Mouse (Mus musculus): ENCODE data around the gene Gm49394.

Gm49394 gene

GRCm38 (mm10) chr7:142669751-142670625 is at the start of gene Gm49394:
Gene Gm49394 (minus strand): TSS chr7:142669942.
- no peak for DNase-seq (ENCODE audit: low read depth)

GRCm38 (mm10) chr7:142714783-142715498 is 45.2 kb upstream of the Gm49394 start:
- peak; percentile 68 for DNase-seq (ENCODE audit: low read depth)

GRCm38 (mm10) chr7:142706873-142707272 is 37.1 kb upstream of the Gm49394 start:
- no peak for DNase-seq (ENCODE audit: low read depth)

DNA sequence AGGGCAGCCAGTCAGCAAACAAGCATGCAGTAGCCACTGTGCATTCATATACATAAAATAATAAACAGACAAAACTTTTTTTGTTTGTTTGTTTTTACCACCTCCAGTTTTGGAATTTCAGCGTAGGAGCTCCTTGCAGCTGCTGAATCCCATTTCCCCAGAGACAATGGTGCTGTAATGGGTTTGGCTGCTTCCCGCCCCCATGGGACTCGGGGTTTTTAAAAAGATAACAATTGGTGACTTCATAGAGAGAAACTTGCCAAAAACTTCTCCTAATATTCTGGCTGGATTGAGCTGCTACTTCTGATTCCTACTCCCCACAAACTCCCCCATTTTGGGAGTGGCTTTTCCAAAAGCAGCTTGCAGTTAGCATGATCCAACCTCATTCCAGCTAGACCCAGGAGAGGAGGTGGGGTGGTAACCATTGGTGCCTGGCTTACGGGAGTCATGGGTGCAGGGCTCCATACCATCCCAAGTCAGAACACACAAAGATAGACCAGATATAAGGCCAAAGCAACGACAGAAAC is 29.7 kb upstream of the Gm49394 start:
- DNase-seq (ENCODE audit: low read depth), result no peak

DNA sequence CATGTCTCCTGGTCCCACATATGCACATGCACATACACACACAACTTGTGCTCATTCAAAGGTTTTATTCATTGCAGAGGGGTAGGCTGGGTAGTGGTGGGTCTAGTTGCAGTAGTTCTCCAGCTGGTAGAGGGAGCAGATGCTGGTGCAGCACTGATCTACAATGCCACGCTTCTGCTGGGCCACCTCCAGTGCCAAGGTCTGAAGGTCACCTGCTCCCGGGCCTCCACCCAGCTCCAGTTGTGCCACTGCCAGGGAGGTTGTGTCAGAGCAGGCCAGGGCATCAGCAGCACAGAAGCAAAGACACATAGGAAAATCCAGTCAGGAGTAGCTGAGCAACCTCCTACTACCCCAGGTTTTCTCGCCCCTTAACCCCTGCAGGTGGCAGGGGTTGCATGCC is 8.9 kb upstream of the Gm49394 start:
- DNase-seq (ENCODE audit: low read depth), result no peak

DNA sequence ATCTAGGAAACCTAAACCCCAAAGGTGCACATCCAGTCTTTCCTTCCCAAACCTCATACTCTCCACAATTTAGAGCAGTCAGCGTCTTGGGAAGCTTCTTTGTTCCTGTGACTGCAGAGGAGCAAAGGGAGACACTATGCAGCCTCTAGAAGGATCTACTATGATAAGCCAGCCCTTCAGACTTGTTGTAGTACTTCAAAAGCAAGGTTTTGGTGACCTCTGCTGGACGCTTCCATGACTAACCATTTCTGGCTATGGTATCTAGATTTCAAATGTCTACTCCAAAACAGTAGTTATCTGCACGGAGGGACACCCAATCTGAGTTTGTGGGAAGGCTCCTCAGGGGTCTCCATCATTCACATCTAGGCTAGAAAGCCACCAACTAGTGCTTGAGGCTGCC is 5.9 kb upstream of the Gm49394 start:
- peak; percentile 55 for DNase-seq (ENCODE audit: low read depth)

GRCm38 (mm10) chr7:142675141-142675540 is 5.4 kb upstream of the Gm49394 start:
- DNase-seq (ENCODE audit: low read depth), result no peak

GRCm38 (mm10) chr7:142672120-142672519 is 2.4 kb upstream of the Gm49394 start:
- peak; percentile 54 for DNase-seq (ENCODE audit: low read depth)

GRCm38 (mm10) chr7:142671067-142671466 is 1.3 kb upstream of the Gm49394 start:
- no peak for DNase-seq (ENCODE audit: low read depth)

DNA sequence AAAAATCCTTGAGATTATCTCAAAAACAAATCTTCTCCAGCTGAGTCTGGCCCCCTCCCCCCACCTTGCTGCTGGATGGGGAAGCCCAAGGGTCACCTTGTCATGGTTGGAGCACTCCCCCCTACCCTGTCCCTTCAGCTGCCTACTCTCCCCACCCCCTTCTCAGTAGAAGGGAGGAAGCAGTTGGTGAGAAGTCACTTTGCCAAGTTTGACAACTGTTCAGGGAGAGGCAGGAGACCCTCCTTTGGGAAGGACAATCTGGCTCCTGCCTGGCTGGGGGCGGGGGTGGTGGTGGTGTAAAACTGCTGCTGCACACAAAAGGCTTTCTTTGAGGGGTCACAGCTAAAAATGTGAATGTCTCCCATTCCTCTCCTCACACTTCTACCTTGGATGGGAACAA is 1.4 kb downstream of the Gm49394 start:
- no peak for DNase-seq (ENCODE audit: low read depth)

DNA sequence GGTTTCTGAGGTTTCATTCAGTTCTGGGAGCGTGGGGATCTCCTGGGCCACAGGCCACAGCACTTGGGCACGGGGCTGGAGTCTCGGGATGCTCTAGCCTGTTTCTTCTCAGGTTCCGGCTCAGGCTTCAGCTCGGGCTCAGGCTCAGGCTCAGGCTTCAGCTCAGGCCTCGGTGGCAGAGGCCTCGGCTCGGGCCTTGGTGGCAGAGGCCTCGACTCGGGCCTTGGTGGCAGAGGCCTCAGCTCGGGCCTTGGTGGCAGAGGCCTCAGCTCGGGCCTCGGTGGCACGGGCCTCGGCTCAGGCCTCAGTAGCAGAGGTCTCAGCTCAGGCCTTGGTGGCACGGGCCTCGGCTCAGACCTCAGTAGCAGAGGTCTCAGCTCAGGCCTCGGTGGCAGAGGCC is 2.2 kb downstream of the Gm49394 start:
- no peak for DNase-seq (ENCODE audit: low read depth)

- DNase-seq (ENCODE audit: low read depth), result no peak
These were observed 3.1 kb downstream of the Gm49394 start, which contains the start of gene Igf2 for GRCm38 (mm10) chr7:142666659-142667058. Gene Igf2 (minus strand): TSS chr7:142666816.

- no peak for DNase-seq (ENCODE audit: low read depth)
These were observed 3.6 kb downstream of the Gm49394 start for GRCm38 (mm10) chr7:142666109-142666508.

GRCm38 (mm10) chr7:142665364-142665763 is 4.4 kb downstream of the Gm49394 start:
- no peak for DNase-seq (ENCODE audit: low read depth)

DNA sequence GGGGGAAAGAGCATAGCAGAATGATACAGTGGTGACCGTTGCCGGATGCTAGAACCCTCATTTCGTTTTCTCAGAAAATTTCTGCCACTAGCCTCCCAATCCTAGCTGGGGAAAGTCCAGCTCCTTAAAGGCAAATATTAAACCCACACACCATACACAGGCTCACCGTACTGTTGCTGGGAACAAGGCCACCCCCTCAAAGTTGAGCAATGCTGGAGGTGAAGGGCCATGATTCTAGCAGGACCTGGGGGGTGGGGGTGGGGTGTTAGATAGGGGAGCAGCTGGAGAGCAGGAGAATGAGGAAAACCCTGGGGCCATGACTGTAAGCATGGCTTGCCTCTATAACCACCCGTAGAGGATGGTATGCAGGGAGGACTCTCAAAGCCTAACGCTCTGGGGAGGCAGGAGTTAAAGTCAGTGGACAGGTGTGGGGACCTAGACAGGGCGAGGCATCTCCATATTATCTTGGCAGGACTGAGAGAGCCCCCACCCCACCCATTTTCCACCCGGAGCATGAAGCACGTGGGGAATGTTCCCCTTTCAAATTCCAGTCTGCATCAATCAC is 5.2 kb downstream of the Gm49394 start:
- no peak for DNase-seq (ENCODE audit: low read depth)

DNA sequence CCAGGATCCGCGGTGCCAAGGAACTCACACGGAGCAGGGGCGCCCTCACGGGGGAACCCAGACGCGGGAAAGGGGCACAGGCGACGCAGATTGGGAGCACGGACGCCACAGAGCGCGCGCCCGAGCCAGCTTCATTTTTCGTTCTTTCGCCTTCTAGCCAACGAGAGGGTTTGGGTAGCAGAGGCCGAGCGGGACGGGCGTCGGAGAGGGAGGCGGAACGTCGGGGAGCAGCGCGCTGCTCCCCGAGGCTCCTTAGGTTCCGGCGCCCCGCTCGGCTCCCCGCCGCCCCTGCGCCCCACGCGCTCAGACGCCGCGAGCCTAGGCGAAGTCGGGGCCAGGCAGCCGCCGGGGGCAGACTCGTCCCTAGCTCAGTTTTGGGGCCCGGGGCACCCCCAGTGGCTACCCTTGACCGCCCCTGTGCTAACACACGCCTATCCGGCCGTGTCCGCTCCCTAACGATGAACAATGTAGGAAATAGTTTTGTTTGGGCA is 5.8 kb downstream of the Gm49394 start:
- no peak for DNase-seq (ENCODE audit: low read depth)

DNA sequence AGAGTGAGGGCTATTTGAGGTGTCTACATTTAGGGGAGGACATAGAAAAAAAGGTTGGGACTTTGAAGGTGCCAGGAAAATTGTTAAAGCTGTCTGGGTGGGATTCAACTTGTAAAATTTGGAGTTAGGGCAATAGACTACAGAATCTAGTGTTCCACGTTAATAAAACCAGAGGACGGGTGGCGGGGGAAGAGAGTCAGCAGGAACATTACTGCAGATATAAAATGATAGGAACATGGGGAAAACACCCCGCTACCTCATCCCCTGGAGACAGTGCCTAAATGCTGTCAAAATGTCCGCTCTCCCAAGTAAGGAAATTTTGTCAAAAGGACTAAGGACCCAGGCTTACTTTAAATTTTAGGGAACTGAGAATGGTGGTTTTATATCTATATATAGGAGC is 6.6 kb downstream of the Gm49394 start:
- no peak for DNase-seq (ENCODE audit: low read depth)

DNA sequence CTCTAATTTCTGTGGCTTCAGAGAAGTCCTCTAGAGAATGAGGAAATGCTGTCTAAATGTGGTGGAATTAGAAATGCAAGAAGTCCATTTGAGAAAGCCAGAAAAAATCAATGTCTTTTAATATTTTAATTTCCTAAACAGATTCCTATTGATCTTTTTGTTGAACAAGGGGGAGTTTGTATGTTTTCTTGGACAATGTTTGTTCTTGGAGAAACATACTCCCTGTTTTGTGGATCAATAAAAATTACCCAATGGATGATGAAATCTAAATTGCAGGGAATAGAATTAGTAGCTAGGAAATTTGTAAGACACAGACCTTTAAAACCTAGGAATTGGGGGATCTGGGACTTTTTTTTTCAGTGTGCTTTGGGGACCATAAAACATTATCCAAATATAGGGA is 7.9 kb downstream of the Gm49394 start:
- DNase-seq (ENCODE audit: low read depth), result no peak

- no peak for DNase-seq (ENCODE audit: low read depth)
These were observed 8.7 kb downstream of the Gm49394 start for GRCm38 (mm10) chr7:142661046-142661445.

DNA sequence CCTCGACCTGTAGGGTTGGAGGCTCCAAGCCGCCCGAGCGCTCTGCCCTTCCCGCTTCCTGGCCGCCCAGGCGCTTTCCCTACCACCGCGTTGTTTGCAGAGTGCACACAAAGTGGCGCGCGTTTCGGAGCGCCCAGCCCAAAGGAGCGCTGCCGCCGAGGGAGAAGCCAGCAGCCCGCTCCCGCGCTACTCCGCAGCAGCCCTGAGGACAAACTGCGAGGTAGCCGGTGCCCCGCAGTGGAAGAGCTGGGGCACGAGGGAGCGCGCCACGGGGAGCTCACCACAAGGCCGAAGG is 9.1 kb downstream of the Gm49394 start:
- no peak for DNase-seq (ENCODE audit: low read depth)

DNA sequence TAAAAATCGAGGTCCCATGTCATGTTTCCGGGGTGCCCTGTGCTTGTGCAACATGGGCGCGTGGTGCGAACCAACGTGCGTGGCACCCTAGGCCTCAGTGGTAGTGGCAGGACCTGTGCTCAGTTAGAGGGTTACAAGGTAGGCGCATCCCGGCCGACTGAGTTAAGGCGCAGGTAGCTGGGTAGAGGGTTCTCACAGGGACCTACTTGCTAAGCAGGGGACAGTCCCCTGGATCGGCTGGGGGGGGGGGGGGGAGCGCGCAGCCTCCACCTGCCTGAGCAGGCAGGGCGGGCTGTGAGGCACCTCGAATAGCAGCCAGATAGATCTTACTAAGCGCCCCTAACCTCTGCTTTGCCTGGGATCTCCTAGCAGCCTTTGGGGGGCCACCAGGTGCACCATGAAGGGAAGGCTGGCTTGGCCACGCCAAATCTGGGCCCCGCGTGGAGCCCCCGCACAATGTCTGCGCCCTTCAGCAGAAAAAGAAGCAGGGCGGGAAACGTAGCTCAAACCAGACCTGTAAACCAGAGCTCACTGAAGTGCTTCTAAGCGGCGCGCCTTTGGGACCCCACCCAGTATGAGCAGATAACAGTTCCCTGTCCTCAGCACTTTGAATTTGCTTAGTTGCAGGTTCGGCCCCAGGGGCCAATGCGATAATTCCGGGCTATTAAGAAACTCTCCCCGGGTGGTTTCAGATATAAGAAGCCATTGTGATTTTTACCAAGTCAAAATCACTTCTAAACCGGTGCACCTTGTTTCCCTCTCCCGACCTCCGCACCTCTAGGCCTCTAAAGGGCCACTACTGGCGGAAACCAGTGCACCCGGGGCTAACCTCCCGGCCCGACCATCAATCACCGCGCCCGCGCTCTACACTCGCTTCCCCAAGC is 9.7 kb downstream of the Gm49394 start:
- DNase-seq (ENCODE audit: low read depth), result no peak

Measured in induced T-regulatory cell, adult 2 months (primary cell).